Mouse (Mus musculus): ENCODE results near the gene Mgea5.

GRCm38 (mm10) chr19:45826146-45826545 is 42.5 kb upstream of the Mgea5 start:
- TF ChIP-seq POLR2A (IDR thresholded peaks at IDR 0.05; ENCODE audit: low read depth, low read length) = no peak
- no peak for TF ChIP-seq CTCF (conservative IDR thresholded peaks at IDR 0.05; ENCODE audit: insufficient read depth, insufficient read length, low read depth, low read length)
